Mouse (Mus musculus) kidney, embryonic 14.5 days (tissue): ENCODE measurements around the gene Mrpl35. TPM values are rescaled to one million over a fixed set of nuclear protein-coding genes. Genes with fewer than 3 reads are reported as not detected.
"Not testable (repeated sequence)": the region's sequence is repeated elsewhere in the genome, so short reads cannot be mapped to it uniquely, and the experiment has no call there.

ENCODE experiments used
- ATAC-seq: fragments of 200-750 bp; cut with Nextera tagmentation; 2 replicates; pipeline ENCODE4 v1.8.0; 2017; ENCODE audit warnings: moderate number of reproducible peaks, mild to moderate bottlenecking, moderate TSS enrichment, moderate library complexity; ENCODE audit not compliant: low FRiP score, low TSS enrichment
- H3K27ac ChIP-seq: fragments of 300-500 bp; sonication (generic); 2 replicates; pipeline ENCODE4 v1.5.1; 2014; ENCODE audit warnings: low read depth, mild to moderate bottlenecking, low read length, moderate library complexity, mixed read lengths
- H3K27me3 ChIP-seq: fragments of 300-500 bp; sonication (generic); 2 replicates; pipeline ENCODE4 v1.6.1; 2014; ENCODE audit warnings: mild to moderate bottlenecking, low read length; ENCODE audit not compliant: control insufficient read depth, insufficient read depth
- H3K36me3 ChIP-seq: fragments of 300-500 bp; sonication (generic); 2 replicates; pipeline ENCODE4 v1.6.1; 2014; ENCODE audit warnings: low read length, mixed read lengths; ENCODE audit not compliant: control insufficient read depth, insufficient read depth
- H3K4me1 ChIP-seq: fragments of 300-500 bp; sonication (generic); 2 replicates; pipeline ENCODE4 v1.6.1; 2014; ENCODE audit warnings: low read length, mixed read lengths; ENCODE audit not compliant: control insufficient read depth, insufficient read depth
- H3K4me2 ChIP-seq: fragments of 300-500 bp; sonication (generic); replicated peaks from 2 replicates; pipeline ENCODE4 v1.6.1; 2014; ENCODE audit warnings: low read depth, mild to moderate bottlenecking, low read length
- H3K4me3 ChIP-seq: fragments of 300-500 bp; sonication (generic); 2 replicates; pipeline ENCODE4 v1.5.1; 2014; ENCODE audit warnings: mild to moderate bottlenecking, low read length
- H3K9ac ChIP-seq: fragments of 300-500 bp; sonication (generic); 2 replicates; pipeline ENCODE4 v1.6.1; 2014; ENCODE audit warnings: low read depth, mild to moderate bottlenecking, low read length, moderate library complexity
- H3K9me3 ChIP-seq: fragments of 300-500 bp; sonication (generic); 2 replicates; pipeline ENCODE4 v1.6.1; 2016; ENCODE audit warnings: low read length; ENCODE audit not compliant: control insufficient read depth
- WGBS: fragments of 180-500 bp; shearing (Covaris S2); extraction: QIAGEN DNeasy Blood & Tissue Kit; methylation state at CpG from one replicate; pipeline ENCODE4 v1.1.7; 2014; 5-methylcytosine and 5-hydroxymethylcytosine counted together
- polyA plus RNA-seq: library from polyadenylated mRNA; unstranded; fragments of >200 nt; fragmentation: Nextera tagmentation; extraction: Ambion mirVana; gene quantifications from 2 replicates; pipeline ENCODE4 v1.2.1, GENCODE M21; 2014

The Mrpl35 gene
- 77.5 and 93.4 TPM in 2 replicates for polyA plus RNA-seq

- no peak for ATAC-seq
- H3K36me3 ChIP-seq = no peaks in the 10 kb centered on the region
- H3K9me3 ChIP-seq = no peaks in the 10 kb centered on the region
- no peak within 1 kb of the TSS for H3K9ac ChIP-seq
- WGBS = 39% methylated on average over 1 of the region's 1 CpGs
- no peaks in the 10 kb centered on the region for H3K27me3 ChIP-seq
- H3K4me1 ChIP-seq = 0 out of 2 replicates have a peak, but pooled peaks cover 5% of the 10 kb centered on the region
- no peak within 1 kb of the TSS for H3K27ac ChIP-seq
- H3K4me2 ChIP-seq = no peak within 1 kb of the TSS
- H3K4me3 ChIP-seq = no peak within 1 kb of the TSS
These were observed at the start of gene Mrpl35 for GRCm38 (mm10) chr6:71826869-71827268. Mrpl35 (minus strand) TSS chr6:71826969.

DNA sequence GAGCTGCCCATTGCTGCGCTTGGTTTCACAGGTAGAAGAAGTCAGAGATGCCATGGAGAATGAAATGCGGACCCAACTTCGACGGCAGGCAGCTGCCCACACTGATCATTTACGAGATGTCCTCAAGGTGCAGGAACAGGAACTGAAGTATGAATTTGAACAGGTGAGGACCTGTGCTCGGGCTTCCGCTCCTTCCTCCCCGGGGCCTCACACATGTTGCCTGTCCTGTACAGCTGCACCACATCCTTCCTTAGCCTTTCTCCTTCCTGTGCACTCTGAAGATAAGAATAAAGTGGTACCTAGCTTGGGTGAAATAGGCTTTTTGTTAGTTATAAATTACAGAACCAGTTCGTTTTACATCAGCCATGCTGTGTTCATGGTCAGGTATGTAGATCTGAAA, 44.6 kb upstream of the Mrpl35 start:
- no peaks in the 10 kb centered on the region for H3K9me3 ChIP-seq
- H3K36me3 ChIP-seq = peaks cover 78% of the 10 kb centered on the region
- H3K9ac ChIP-seq = no peak overlapping the region
- no peak for ATAC-seq
- H3K27me3 ChIP-seq = no peaks in the 10 kb centered on the region
- H3K27ac ChIP-seq = no peak overlapping the region
- H3K4me3 ChIP-seq = no peak overlapping the region
- no peaks in the 10 kb centered on the region for H3K4me1 ChIP-seq
- WGBS = 92% methylated on average over 9 of the region's 9 CpGs
- no peak overlapping the region for H3K4me2 ChIP-seq

GRCm38 (mm10) chr6:71868809-71869208, 42.0 kb upstream of the Mrpl35 start:
- H3K9ac ChIP-seq = no peak overlapping the region
- no peaks in the 10 kb centered on the region for H3K9me3 ChIP-seq
- H3K4me3 ChIP-seq = no peak overlapping the region
- H3K27me3 ChIP-seq = no peaks in the 10 kb centered on the region
- no peak overlapping the region for H3K27ac ChIP-seq
- peaks cover 79% of the 10 kb centered on the region for H3K36me3 ChIP-seq
- H3K4me2 ChIP-seq = no peak overlapping the region
- ATAC-seq = no peak
- 79% methylated on average over 1 of the region's 1 CpGs for WGBS
- no peaks in the 10 kb centered on the region for H3K4me1 ChIP-seq

DNA sequence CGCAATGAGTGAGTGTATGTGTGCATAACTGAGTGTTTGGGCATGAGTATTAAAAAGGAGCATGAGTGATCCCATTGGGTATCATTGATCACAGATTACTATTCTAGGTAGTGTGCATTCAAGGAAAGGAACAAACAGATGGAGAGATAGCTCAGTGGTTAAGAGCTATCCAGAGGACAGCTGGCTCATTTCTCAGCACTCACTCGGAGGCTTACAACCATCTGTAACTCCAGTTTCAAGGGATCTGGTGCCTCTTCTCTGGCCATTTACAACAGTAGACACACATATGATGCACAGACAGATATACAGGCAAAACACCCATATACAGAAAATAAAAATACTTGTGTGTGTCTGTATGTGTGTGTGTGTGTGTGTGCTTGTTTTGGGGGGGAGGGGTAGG, 41.0 kb upstream of the Mrpl35 start:
- Histone ChIP-seq H3K27ac (no peak overlapping the region), H3K4me3 (no peak overlapping the region), H3K27me3 (no peaks in the 10 kb centered on the region), H3K9me3 (no peaks in the 10 kb centered on the region), H3K4me1 (no peaks in the 10 kb centered on the region), H3K4me2 (no peak overlapping the region), H3K36me3 (peaks cover 81% of the 10 kb centered on the region), H3K9ac (no peak overlapping the region)
- WGBS = 89% methylated on average over 2 of the region's 2 CpGs
- ATAC-seq = no peak

GRCm38 (mm10) chr6:71846906-71847305, 20.1 kb upstream of the Mrpl35 start:
- not testable (repeated sequence) for H3K4me3 ChIP-seq, H3K27ac ChIP-seq, H3K4me2 ChIP-seq, H3K9ac ChIP-seq, H3K9me3 ChIP-seq, ATAC-seq, H3K4me1 ChIP-seq, H3K27me3 ChIP-seq
- H3K36me3 ChIP-seq = peaks cover 40% of the 10 kb centered on the region
- WGBS = 91% methylated on average over 6 of the region's 6 CpGs

DNA sequence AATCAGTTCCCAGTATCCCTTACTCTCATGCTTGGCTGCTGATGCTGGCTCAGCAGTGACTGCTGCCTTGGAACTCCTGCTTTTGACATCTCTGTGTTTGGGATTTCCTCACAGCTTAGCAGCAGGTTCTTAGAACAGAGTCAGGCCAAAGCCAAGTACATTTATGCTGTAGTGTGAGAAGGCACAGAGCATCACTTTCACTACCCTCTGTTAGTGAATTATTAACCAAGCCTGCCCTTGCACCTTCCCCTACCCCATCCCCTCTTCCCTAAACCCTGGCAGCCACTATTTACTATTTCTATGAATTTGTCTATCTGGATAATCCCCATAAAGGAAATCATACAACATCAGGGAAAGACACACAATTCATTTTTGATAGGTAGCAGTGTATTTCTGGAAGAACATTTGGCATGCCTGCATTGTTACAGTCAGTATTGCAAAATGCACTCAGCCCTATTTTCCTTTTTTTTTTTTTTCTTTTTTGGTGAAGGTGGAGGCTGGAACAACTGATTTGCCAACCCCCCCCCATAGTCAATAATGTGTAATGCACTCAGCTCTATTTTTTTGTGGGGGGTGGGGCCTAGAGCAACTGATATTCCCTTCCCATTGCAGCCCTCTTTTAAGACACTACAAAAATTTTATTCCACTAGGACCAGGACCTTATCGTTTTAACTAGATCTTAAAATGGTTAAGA, 14.0 kb upstream of the Mrpl35 start:
- H3K4me3 ChIP-seq = no peak overlapping the region
- no peak overlapping the region for H3K27ac ChIP-seq
- H3K36me3 ChIP-seq = peaks cover 9% of the 10 kb centered on the region; the same call in 1 of the 2 replicates
- WGBS = 97% methylated on average over 1 of the region's 1 CpGs
- H3K4me1 ChIP-seq = no peaks in the 10 kb centered on the region
- no peak for ATAC-seq
- no peaks in the 10 kb centered on the region for H3K27me3 ChIP-seq
- no peak overlapping the region for H3K4me2 ChIP-seq
- H3K9ac ChIP-seq = no peak overlapping the region
- no peaks in the 10 kb centered on the region for H3K9me3 ChIP-seq

DNA sequence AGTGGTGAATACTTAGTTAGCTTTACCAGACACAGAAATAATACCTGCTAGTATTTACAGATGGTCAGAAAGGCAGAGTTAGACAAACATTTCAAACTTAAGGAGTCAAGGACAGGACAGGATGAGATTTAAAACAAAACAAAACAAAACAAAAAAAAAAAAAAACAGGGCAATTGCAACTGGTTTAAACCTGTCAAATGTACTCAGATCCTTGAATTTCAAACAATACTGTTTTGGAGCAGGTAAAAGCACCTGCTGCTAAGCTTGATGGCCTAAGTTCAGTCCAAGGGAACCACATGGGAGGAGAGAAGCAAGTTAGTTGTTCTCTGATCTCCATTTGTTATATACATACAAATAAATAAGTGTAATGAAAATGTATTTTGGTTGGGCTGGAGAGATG, 13.0 kb upstream of the Mrpl35 start:
- H3K4me3 ChIP-seq = no peak overlapping the region
- no peak overlapping the region for H3K4me2 ChIP-seq
- H3K9me3 ChIP-seq = no peaks in the 10 kb centered on the region
- ATAC-seq = no peak
- H3K27ac ChIP-seq = no peak overlapping the region
- H3K36me3 ChIP-seq = no peaks in the 10 kb centered on the region; the same call in 1 of the 2 replicates
- no peaks in the 10 kb centered on the region for H3K4me1 ChIP-seq
- H3K27me3 ChIP-seq = no peaks in the 10 kb centered on the region
- H3K9ac ChIP-seq = no peak overlapping the region

- Histone ChIP-seq H3K36me3 (peaks cover 4% of the 10 kb centered on the region; the same call in 1 of the 2 replicates), H3K4me3 (no peak overlapping the region), H3K27ac (no peak overlapping the region), H3K27me3 (no peaks in the 10 kb centered on the region), H3K9ac (no peak overlapping the region), H3K4me2 (no peak overlapping the region), H3K9me3 (no peaks in the 10 kb centered on the region), H3K4me1 (peaks cover 5% of the 10 kb centered on the region; the same call in 1 of the 2 replicates)
- ATAC-seq = no peak
- 86% methylated on average over 2 of the region's 2 CpGs for WGBS
These were observed 10.0 kb upstream of the Mrpl35 start for GRCm38 (mm10) chr6:71836811-71837210.

DNA sequence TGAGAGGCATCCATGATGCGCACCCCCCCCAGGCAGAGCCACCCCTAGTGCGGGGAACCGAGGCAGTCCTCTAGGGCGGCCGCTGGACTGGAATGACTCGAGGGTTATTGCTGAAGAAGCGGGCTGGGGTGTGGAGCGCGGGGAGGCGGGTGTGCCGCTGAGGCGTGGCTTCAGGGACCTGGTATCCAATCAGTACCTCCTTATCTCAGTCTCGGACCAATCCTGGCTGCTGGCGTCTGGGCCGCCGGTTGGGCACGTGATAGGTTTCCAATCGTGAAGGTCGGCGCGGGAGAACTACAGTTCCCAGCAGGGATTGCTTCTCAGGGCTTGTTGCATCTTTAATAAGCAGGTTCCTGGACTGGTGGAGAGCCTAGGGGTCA, 4.8 kb upstream of the Mrpl35 start:
- Histone ChIP-seq H3K9me3 (no peaks in the 10 kb centered on the region), H3K4me1 (peaks cover 5% of the 10 kb centered on the region; the same call in 1 of the 2 replicates)
- WGBS = 0% methylated on average over 21 of the region's 21 CpGs

More for the DNA sequence above, 4.8 kb upstream of the Mrpl35 start:
- peak; percentile 99 for ATAC-seq
- peak overlapping the region; percentile 95 for H3K4me3 ChIP-seq
- no peaks in the 10 kb centered on the region for H3K27me3 ChIP-seq
- peaks cover 4% of the 10 kb centered on the region; the same call in 1 of the 2 replicates for H3K36me3 ChIP-seq
- H3K9ac ChIP-seq = peak overlapping the region; percentile 88
- peak overlapping the region; percentile 54 for H3K4me2 ChIP-seq
- peak overlapping the region; percentile 91 for H3K27ac ChIP-seq
